Mouse (Mus musculus) forebrain, embryonic 16.5 days (tissue): Measurements from ENCODE around the gene Smim6. TPM values are rescaled to one million over a fixed set of nuclear protein-coding genes. Genes with fewer than 3 reads are reported as not detected.

Experiments
- ATAC-seq: fragments of 200-750 bp; cut with Nextera tagmentation; 2 replicates; pipeline ENCODE4 v1.8.0; 2017; ENCODE audit warnings: mild to moderate bottlenecking, moderate library complexity
- H3K27ac ChIP-seq: fragments of 300-500 bp; sonication (generic); 2 replicates; pipeline ENCODE4 v1.5.1; 2014; ENCODE audit warnings: low read length, control low read depth
- H3K27me3 ChIP-seq: fragments of 300-500 bp; sonication (generic); replicated peaks from 2 replicates; pipeline ENCODE4 v1.6.1; 2014; ENCODE audit warnings: low read length; ENCODE audit not compliant: control insufficient read depth, insufficient read depth
- H3K36me3 ChIP-seq: fragments of 300-500 bp; sonication (generic); 2 replicates; pipeline ENCODE4 v1.6.1; 2014; ENCODE audit not compliant: control insufficient read depth, insufficient read depth
- H3K4me1 ChIP-seq: fragments of 300-500 bp; sonication (generic); replicated peaks from 2 replicates; pipeline ENCODE4 v1.6.1; 2014; ENCODE audit warnings: low read length; ENCODE audit not compliant: control insufficient read depth, insufficient read depth
- H3K4me2 ChIP-seq: fragments of 300-500 bp; sonication (generic); 2 replicates; pipeline ENCODE4 v1.6.1; 2014; ENCODE audit warnings: mild to moderate bottlenecking, low read length, control low read depth
- H3K4me3 ChIP-seq: fragments of 300-500 bp; sonication (generic); replicated peaks from 2 replicates; pipeline ENCODE4 v1.5.1; 2014; ENCODE audit warnings: mild to moderate bottlenecking, low read length, control low read depth
- H3K9ac ChIP-seq: fragments of 300-500 bp; sonication (generic); replicated peaks from 2 replicates; pipeline ENCODE4 v1.6.1; 2014; ENCODE audit warnings: low read depth, low read length, control low read depth
- H3K9me3 ChIP-seq: fragments of 300-500 bp; sonication (generic); 2 replicates; pipeline ENCODE4 v1.6.1; 2016; ENCODE audit warnings: low read length; ENCODE audit not compliant: control insufficient read depth
- WGBS: fragments of 180-500 bp; shearing (Covaris S2); extraction: QIAGEN DNeasy Blood & Tissue Kit; methylation state at CpG from one replicate; pipeline ENCODE4 v1.1.7; 2014; 5-methylcytosine and 5-hydroxymethylcytosine counted together
- polyA plus RNA-seq: library from polyadenylated mRNA; unstranded; fragments of >200 nt; fragmentation: Nextera tagmentation; extraction: Ambion mirVana; gene quantifications from 2 replicates; pipeline ENCODE4 v1.2.1, GENCODE M21; 2015

Gene Smim6
- polyA plus RNA-seq, 1 experiment from 2014 or later: 0.95 TPM

DNA sequence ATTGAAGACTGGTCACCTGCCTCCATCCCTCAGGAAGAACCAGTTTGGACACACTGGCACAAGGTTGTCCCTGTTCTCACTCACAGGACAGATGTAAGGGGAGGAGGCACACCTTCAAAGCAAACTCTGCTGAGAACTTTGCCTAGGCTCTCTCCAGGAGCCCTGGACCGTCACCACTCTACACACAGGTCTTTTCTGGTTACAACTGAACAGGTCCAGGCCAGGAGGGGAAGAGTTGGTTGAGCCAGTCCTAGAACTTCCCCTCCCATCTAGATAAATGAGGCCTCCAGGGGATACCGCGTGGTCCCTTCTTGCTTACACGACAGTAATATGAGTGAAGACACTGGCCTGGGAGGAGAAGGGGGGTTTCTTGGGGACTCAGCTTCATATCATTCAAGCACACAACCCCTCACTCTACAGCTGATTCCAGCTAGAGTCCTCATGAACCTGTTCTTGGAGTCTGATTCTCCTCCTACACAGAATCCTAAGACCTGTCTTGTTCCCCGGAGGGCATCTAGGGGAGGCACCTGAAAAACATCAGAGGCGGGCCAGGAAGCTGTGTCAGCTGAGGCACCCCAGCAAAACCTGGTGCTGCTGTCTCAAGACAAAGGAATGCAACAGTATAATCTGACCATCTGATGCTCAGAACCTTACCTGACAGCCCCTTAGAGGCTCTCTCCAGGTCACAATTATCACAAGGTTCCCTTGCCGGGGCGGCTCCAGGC, 7.4 kb upstream of the Smim6 start:
- Histone ChIP-seq H3K4me3 (no peak overlapping the region), H3K9ac (no peak overlapping the region), H3K9me3 (no peaks in the 10 kb centered on the region), H3K4me1 (no peaks in the 10 kb centered on the region), H3K4me2 (no peak overlapping the region), H3K27ac (no peak overlapping the region), H3K36me3 (no peaks in the 10 kb centered on the region), H3K27me3 (no peaks in the 10 kb centered on the region)
- 84% methylated on average over 8 of the region's 8 CpGs for WGBS
- ATAC-seq: no peak

DNA sequence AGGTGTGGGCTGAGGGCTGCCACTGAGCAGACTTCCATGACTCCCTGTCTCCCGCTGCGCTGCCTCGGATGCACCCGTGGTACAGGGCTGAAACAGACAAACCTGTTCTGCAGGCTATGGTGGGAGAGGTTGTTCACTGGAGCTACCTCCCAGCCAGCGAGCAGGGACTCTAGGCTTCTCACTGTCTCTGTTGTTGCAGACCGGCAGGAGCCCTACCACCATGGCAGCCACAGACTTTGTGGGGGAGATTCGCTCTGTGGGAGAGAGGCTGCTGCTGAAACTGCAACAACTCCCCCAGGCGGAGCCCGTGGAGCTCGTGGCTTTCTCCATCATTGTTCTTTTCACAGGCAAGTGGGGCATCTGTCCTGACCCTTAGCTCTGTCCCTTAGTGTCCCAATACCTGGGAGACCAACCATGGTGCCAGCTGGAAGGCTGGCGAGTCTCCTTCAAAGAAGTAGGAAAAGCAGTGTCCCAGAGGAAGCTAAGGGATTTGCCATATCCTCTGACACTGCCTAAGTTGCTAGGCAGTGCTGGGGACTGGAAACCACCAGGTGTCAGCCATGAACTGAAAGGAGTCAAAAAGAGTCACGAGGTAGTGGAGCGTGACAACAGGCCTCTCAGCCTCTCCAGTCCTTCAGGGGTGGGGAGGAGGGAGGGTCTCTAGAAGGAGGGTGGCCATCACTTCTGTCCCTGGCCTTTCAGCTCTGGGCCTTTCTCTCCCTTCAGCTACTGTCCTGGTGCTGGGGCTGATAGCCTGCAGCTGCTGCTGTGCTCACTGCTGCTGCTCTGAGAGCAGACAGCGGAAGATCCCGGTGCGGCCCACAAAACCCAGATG, 6.6 kb upstream of the Smim6 start:
- no peak overlapping the region for H3K27ac ChIP-seq
- no peaks in the 10 kb centered on the region for H3K4me1 ChIP-seq
- no peaks in the 10 kb centered on the region for H3K27me3 ChIP-seq
- no peak for ATAC-seq
- H3K9ac ChIP-seq: no peak overlapping the region
- H3K4me3 ChIP-seq: no peak overlapping the region
- H3K9me3 ChIP-seq: no peaks in the 10 kb centered on the region
- 61% methylated on average over 16 of the region's 16 CpGs for WGBS
- H3K4me2 ChIP-seq: no peak overlapping the region
- no peaks in the 10 kb centered on the region for H3K36me3 ChIP-seq

DNA sequence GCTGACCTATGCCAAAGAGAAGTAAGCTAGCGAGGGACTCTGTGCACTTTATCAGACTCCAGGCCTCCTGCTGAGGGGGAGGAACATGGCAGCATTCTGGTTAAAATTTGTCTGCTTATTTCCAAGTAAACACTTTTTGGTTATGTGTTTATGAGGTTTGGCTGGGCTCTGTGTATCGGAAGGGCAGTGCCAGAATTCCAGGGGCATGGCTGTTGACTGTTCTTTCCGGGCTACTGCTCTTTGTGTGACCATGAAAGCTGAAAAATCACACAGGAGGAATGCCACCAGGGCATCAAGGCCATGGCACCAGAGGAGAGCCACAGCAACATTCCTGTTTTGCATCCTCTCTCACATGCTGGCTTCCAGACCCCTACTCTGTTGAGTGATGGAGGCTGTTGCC, 5.7 kb upstream of the Smim6 start:
- H3K4me3 ChIP-seq: no peak overlapping the region
- WGBS: 73% methylated on average over 3 of the region's 3 CpGs
- H3K9me3 ChIP-seq: no peaks in the 10 kb centered on the region
- no peaks in the 10 kb centered on the region for H3K4me1 ChIP-seq
- H3K27ac ChIP-seq: no peak overlapping the region
- H3K4me2 ChIP-seq: no peak overlapping the region
- no peaks in the 10 kb centered on the region for H3K27me3 ChIP-seq
- no peaks in the 10 kb centered on the region for H3K36me3 ChIP-seq
- ATAC-seq: no peak
- no peak overlapping the region for H3K9ac ChIP-seq

DNA sequence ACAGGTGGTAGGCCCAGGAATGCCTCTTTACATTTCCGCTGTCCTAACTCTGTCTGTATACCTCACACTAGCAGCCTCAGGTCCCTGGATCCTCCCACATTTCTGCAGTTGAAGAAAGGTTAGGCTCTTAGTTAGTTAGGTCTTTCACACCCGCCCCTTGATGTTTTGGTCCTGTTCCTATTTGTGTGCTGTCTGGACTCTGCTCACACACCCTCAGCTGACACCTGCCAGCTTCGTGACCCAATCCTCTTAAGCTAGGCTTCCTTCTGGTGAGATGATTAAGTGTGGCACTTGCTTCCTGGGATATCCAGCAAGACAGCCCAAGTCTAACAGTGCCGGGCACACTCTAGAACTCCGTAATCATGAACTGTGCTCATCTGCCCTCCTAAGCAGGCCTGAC, 5.3 kb upstream of the Smim6 start:
- ATAC-seq: no peak
- Histone ChIP-seq H3K9me3 (no peaks in the 10 kb centered on the region), H3K36me3 (no peaks in the 10 kb centered on the region), H3K27ac (no peak overlapping the region), H3K4me3 (no peak overlapping the region), H3K27me3 (no peaks in the 10 kb centered on the region), H3K4me2 (no peak overlapping the region), H3K9ac (no peak overlapping the region), H3K4me1 (no peaks in the 10 kb centered on the region)
- WGBS: 88% methylated on average over 5 of the region's 5 CpGs

DNA sequence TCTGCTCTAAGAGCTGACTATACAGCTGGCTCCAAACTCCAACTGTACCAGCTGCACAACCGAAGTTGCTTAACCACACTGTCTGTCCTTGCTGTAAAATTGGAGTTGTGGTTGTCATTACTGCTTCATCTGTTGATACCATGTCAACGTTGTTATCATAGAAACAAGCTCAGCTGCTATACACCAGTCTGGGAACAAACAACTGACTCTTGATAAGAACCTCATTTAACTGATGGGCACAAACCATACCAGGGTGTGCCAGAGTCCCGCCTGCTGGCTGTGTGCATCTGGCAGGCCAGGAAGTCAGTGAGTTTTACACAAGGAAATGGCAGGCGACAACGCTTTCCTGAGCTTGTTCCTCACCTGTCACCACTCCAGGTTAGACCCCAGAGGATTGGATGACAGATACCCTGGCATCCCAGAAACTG, 669 bp upstream of the Smim6 start:
- H3K36me3 ChIP-seq: peaks cover 5% of the 10 kb centered on the region; the same call in 1 of the 2 replicates
- H3K27me3 ChIP-seq: no peaks in the 10 kb centered on the region
- WGBS: 96% methylated on average over 5 of the region's 5 CpGs
- H3K4me1 ChIP-seq: no peaks in the 10 kb centered on the region
- H3K4me2 ChIP-seq: no peak overlapping the region
- no peaks in the 10 kb centered on the region for H3K9me3 ChIP-seq
- H3K9ac ChIP-seq: no peak overlapping the region
- H3K4me3 ChIP-seq: no peak overlapping the region
- ATAC-seq: no peak
- no peak overlapping the region for H3K27ac ChIP-seq

DNA sequence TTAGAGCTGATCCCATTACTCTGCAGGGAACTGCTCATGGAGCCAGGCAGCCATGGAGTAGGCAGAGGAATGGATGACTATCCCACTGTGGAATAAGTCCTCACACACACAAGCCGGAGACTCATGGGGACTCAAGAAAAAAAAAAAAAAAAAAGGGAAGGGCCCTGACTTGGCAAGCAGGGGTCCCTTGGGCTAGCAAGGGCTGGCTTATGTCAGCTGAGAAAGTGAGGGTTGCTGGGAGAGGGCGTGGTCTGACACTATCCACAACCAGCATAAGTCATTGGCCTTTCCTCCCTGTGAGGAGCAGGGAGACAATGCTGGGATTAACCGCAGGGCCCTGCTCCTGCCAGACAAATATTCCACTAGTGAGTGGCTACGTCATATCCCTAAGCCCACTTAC, 4.8 kb downstream of the Smim6 start:
- Histone ChIP-seq H3K4me3 (no peak overlapping the region), H3K27me3 (no peaks in the 10 kb centered on the region), H3K4me1 (no peaks in the 10 kb centered on the region), H3K4me2 (no peak overlapping the region), H3K36me3 (peaks cover 5% of the 10 kb centered on the region; the same call in 1 of the 2 replicates), H3K27ac (no peak overlapping the region), H3K9me3 (no peaks in the 10 kb centered on the region), H3K9ac (no peak overlapping the region)
- ATAC-seq: no peak
- 94% methylated on average over 4 of the region's 4 CpGs for WGBS

DNA sequence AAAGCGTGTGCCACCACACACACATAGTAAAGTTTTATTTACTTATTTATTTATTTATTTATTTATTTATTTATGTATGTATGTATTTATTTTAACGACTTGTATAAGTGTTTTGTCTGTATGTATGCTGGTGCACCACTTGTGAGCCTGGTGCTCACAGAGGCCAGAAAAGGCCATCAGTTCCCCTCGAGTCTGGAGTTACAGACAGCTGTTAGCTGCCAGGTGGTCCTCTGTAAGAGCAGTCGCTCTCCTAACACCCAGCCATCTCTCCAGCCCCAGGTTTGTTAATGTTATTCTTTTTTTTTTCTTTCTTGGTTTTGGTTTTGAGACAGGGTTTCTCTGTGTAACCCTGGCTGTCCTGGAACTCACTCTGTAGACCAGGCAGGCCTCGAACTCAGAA, 6.8 kb downstream of the Smim6 start:
- no peak overlapping the region for H3K27ac ChIP-seq
- 95% methylated on average over 5 of the region's 5 CpGs for WGBS
- no peaks in the 10 kb centered on the region for H3K9me3 ChIP-seq
- no peak overlapping the region for H3K4me3 ChIP-seq
- peaks cover 5% of the 10 kb centered on the region; the same call in 1 of the 2 replicates for H3K36me3 ChIP-seq
- no peaks in the 10 kb centered on the region for H3K4me1 ChIP-seq
- no peak overlapping the region for H3K9ac ChIP-seq
- H3K27me3 ChIP-seq: no peaks in the 10 kb centered on the region
- no peak for ATAC-seq
- no peak overlapping the region for H3K4me2 ChIP-seq

DNA sequence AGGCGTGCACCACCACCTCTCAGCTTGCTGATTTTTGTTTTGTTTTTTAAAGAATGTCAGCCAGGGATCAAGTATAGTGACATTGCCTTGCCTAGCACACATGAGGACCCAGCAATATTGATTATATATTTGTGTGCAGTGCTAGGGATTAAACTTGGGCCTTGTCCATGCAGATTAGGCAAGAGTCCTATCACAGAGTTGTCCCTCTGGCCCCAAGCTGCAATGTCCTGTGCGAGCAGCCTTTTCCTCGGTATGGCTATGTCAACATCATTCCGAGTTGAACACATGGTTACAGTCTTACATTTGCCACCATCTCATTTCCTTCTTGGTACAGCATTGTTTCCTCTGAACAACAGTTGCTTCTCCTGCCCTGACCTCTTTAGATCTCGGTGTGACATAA, 7.3 kb downstream of the Smim6 start:
- no peak overlapping the region for H3K4me2 ChIP-seq
- 91% methylated on average over 5 of the region's 5 CpGs for WGBS

DNA sequence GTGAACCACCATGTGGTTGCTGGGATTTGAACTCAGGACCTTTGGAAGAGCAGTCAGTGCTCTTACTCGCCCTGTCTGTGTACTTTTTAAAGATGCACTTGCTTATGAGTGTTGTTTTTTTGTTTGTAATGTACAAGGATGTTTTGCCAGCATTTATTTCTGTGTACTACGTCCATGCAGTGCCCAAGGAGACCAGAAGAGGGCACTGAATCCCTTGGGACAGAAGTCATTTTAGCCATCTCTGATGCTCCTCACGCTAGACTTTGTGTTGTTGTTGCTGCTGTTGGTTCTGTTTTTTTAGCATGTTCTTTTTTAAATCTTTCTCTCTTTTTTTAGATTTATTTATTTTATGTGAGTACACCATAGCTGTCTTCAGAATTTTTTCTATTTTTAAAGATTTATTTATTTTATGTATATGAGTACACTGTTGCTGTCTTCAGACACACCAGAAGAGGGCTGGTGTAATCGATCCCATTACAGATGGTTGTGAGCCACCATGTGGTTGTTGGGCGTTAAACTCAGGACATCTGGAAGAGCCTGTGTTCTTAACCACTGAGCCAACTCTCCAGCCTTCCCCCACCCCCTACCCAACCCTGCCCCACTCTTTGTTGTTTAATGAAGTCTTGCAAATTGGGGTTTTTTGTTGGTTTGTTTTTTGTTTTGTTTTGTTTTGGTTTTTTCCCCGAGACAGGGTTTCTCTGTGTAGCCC, 8.4 kb downstream of the Smim6 start:
- no peaks in the 10 kb centered on the region for H3K9me3 ChIP-seq
- no peak overlapping the region for H3K4me2 ChIP-seq
- no peaks in the 10 kb centered on the region for H3K27me3 ChIP-seq
- H3K4me3 ChIP-seq: no peak overlapping the region
- WGBS: 37% methylated on average over 6 of the region's 6 CpGs
- no peak for ATAC-seq
- peaks cover 7% of the 10 kb centered on the region; the same call in 1 of the 2 replicates for H3K36me3 ChIP-seq
- H3K27ac ChIP-seq: no peak overlapping the region
- no peaks in the 10 kb centered on the region for H3K4me1 ChIP-seq
- H3K9ac ChIP-seq: no peak overlapping the region

More for the DNA sequence above, 7.3 kb downstream of the Smim6 start:
- Histone ChIP-seq H3K4me1 (no peaks in the 10 kb centered on the region), H3K27me3 (no peaks in the 10 kb centered on the region), H3K36me3 (peaks cover 5% of the 10 kb centered on the region; the same call in 1 of the 2 replicates), H3K4me3 (no peak overlapping the region), H3K9me3 (no peaks in the 10 kb centered on the region), H3K27ac (no peak overlapping the region), H3K9ac (no peak overlapping the region)
- no peak for ATAC-seq
